Mouse (Mus musculus) liver, embryonic 15.5 days (tissue): ENCODE measurements around the gene Padi1. TPM values are rescaled to one million over a fixed set of nuclear protein-coding genes. Genes with fewer than 3 reads are reported as not detected.
A peak's percentile ranks its signal among the peaks of the same experiment; 100 is the strongest.

ENCODE experiments used
- ATAC-seq: fragments of 200-750 bp; cut with Nextera tagmentation; 2 replicates; pipeline ENCODE4 v1.8.0; 2017; ENCODE audit warnings: moderate number of reproducible peaks, mild to moderate bottlenecking, moderate library complexity; ENCODE audit not compliant: insufficient read depth
- H3K27ac ChIP-seq: fragments of 300-500 bp; sonication (generic); replicated peaks from 2 replicates; pipeline ENCODE4 v1.5.1; 2015; ENCODE audit warnings: mild to moderate bottlenecking, inconsistent platforms
- H3K27me3 ChIP-seq: fragments of 300-500 bp; sonication (generic); 2 replicates; pipeline ENCODE4 v1.6.1; 2015; ENCODE audit warnings: mild to moderate bottlenecking, inconsistent platforms
- H3K36me3 ChIP-seq: fragments of 300-500 bp; sonication (generic); replicated peaks from 2 replicates; pipeline ENCODE4 v1.6.1; 2015; ENCODE audit warnings: moderate library complexity, mild to moderate bottlenecking, inconsistent platforms
- H3K4me1 ChIP-seq: fragments of 300-500 bp; sonication (generic); replicated peaks from 2 replicates; pipeline ENCODE4 v1.6.1; 2015; ENCODE audit warnings: inconsistent platforms
- H3K4me2 ChIP-seq: fragments of 300-500 bp; sonication (generic); 2 replicates; pipeline ENCODE4 v1.6.1; 2015; ENCODE audit warnings: moderate library complexity, mild to moderate bottlenecking, inconsistent platforms
- H3K4me3 ChIP-seq: fragments of 300-500 bp; sonication (generic); replicated peaks from 2 replicates; pipeline ENCODE4 v1.5.1; 2015; ENCODE audit warnings: mild to moderate bottlenecking, inconsistent platforms
- H3K9ac ChIP-seq: fragments of 300-500 bp; sonication (generic); 2 replicates; pipeline ENCODE4 v1.6.1; 2015; ENCODE audit warnings: moderate library complexity, mild to moderate bottlenecking, inconsistent platforms
- H3K9me3 ChIP-seq: fragments of 300-500 bp; sonication (generic); replicated peaks from 2 replicates; pipeline ENCODE4 v1.6.1; 2016; ENCODE audit warnings: inconsistent platforms
- WGBS: fragments of 180-500 bp; shearing (Covaris S2); methylation state at CpG from one replicate; pipeline ENCODE4 v1.1.7; 2015; ENCODE audit warnings: mixed read lengths; ENCODE audit not compliant: insufficient replicate concordance; 5-methylcytosine and 5-hydroxymethylcytosine counted together
- polyA plus RNA-seq: library from polyadenylated mRNA; unstranded; fragments of >200 nt; fragmentation: Nextera tagmentation; extraction: Ambion mirVana; gene quantifications from 2 replicates; pipeline ENCODE4 v1.2.1, GENCODE M21; 2015

Gene Padi1
- polyA plus RNA-seq, 1 experiment from 2014 or later = 0.02 TPM

- WGBS = 28% methylated on average over 3 of the region's 3 CpGs
- Histone ChIP-seq H3K36me3 (no peaks in the 10 kb centered on the region), H3K27me3 (no peaks in the 10 kb centered on the region), H3K4me1 (peaks cover 20% of the 10 kb centered on the region), H3K9me3 (no peaks in the 10 kb centered on the region), H3K9ac (no peak overlapping the region), H3K27ac (peak overlapping the region; percentile 29; the same call in 1 of the 2 replicates), H3K4me3 (no peak overlapping the region), H3K4me2 (no peak overlapping the region)
- ATAC-seq = no peak
Observed at GRCm38 (mm10) chr4:140765936-140766335, 79.6 kb downstream of the Padi1 start.

- 16% methylated on average over 9 of the region's 9 CpGs for WGBS
- no peaks in the 10 kb centered on the region for H3K36me3 ChIP-seq
- H3K4me3 ChIP-seq = no peak overlapping the region
- H3K4me1 ChIP-seq = 0 out of 2 replicates have a peak, but pooled peaks cover 2% of the 10 kb centered on the region
- no peaks in the 10 kb centered on the region for H3K27me3 ChIP-seq
- H3K4me2 ChIP-seq = no peak overlapping the region
- H3K27ac ChIP-seq = no peak overlapping the region
- ATAC-seq = 0 out of 2 replicates have a peak, but pooled peaks have one; percentile 22
- H3K9ac ChIP-seq = no peak overlapping the region
- no peaks in the 10 kb centered on the region for H3K9me3 ChIP-seq
Observed at GRCm38 (mm10) chr4:140763158-140763557, 82.4 kb downstream of the Padi1 start.

Other genes with a start within 250 kb of the Padi1 start
- gene Arhgef10l, start 179.8 kb downstream of the Padi1 start, polyA plus RNA-seq = 4.8 and 6.5 TPM in 2 replicates
- gene Rcc2, start 145.2 kb downstream of the Padi1 start, polyA plus RNA-seq = 28.0 and 32.1 TPM in 2 replicates
- gene Padi6, start 103.1 kb downstream of the Padi1 start, polyA plus RNA-seq = not detected in 2 replicates
- 2.8 and 4.1 TPM in 2 replicates for gene Padi4, start 71.5 kb downstream of the Padi1 start, polyA plus RNA-seq
- 0.12 and 0.17 TPM in 2 replicates for gene Padi3, start 35.1 kb downstream of the Padi1 start, polyA plus RNA-seq
- gene Padi2, start 60.6 kb upstream of the Padi1 start, polyA plus RNA-seq = 1.6 and 2.2 TPM in 2 replicates
- gene Sdhb, start 115.4 kb upstream of the Padi1 start, polyA plus RNA-seq = 192 and 196 TPM in 2 replicates
- 17.4 and 20.3 TPM in 2 replicates for gene Atp13a2, start 141.1 kb upstream of the Padi1 start, polyA plus RNA-seq
- gene Mfap2, start 164.6 kb upstream of the Padi1 start, polyA plus RNA-seq = 17.5 and 21.1 TPM in 2 replicates
- gene Crocc, start 214.8 kb upstream of the Padi1 start, polyA plus RNA-seq = 0.77 and 0.88 TPM in 2 replicates
- 97.2 and 98.6 TPM in 2 replicates for gene Necap2, start 232.6 kb upstream of the Padi1 start, polyA plus RNA-seq
- gene Spata21, start 242.6 kb upstream of the Padi1 start, polyA plus RNA-seq = not detected in 2 replicates